Mouse (Mus musculus): ENCODE measurements around the gene Col26a1.

GRCm38 (mm10) chr5:136821971-136822370 lies 61.0 kb downstream of the Col26a1 start:
- TF ChIP-seq CHD2 (IDR thresholded peaks at IDR 0.05; ENCODE audit: low read depth, low read length), result no peak
- TF ChIP-seq ZC3H11A (IDR thresholded peaks at IDR 0.05; ENCODE audit: borderline replicate concordance, low read depth, low read length), result no peak
- TF ChIP-seq HCFC1 (IDR thresholded peaks at IDR 0.05; ENCODE audit: borderline replicate concordance, insufficient read depth, low read length), result no peak

Data from ES-E14 (cell line).